ENCODE assay signal across 9 mouse cellular contexts in genomic region chr9:65692959-65693603, GRCm38 (mm10). TPM values are rescaled to one million over a fixed set of nuclear protein-coding genes. Genes with fewer than 3 reads are reported as not detected.
DNase-seq lines count a peak whose midpoint lies in the region; ATAC-seq lines count a peak whose summit lies in the region.
"Had no signal": no experiment of that assay in that cellular context is flagged by ENCODE, and none has a peak within 500 bp of the region (broad histone marks: within the 10 kb centered on the region; RNA-seq: fewer than 3 reads in every experiment).

No protein-coding gene starts in this region.

- H3K9ac ChIP-seq in midbrain, embryonic 16.5 days (ENCODE audit: low read depth, low read length), result no peak overlapping the region
- no peak overlapping the region; the same call in 1 of the 2 replicates for H3K9ac ChIP-seq in forebrain, embryonic 12.5 days
- H3K9ac ChIP-seq in limb, embryonic 11.5 days (ENCODE audit: low read length), result no peak overlapping the region
- H3K9ac ChIP-seq in stomach, embryonic 16.5 days (ENCODE audit: low read length), result no peak overlapping the region

- peaks cover 32% of the 10 kb centered on the region for H3K4me1 ChIP-seq in midbrain, embryonic 10.5 days
- H3K4me1 ChIP-seq in midbrain, embryonic 16.5 days (ENCODE audit: control insufficient read depth, insufficient read depth, low read length), result peaks cover 10% of the 10 kb centered on the region
- H3K4me1 ChIP-seq in forebrain, embryonic 12.5 days, result peaks cover 31% of the 10 kb centered on the region
- no peaks in the 10 kb centered on the region for H3K4me1 ChIP-seq in limb, embryonic 11.5 days (ENCODE audit: control insufficient read depth, insufficient read depth, low read length)
- H3K4me1 ChIP-seq in stomach, embryonic 16.5 days (ENCODE audit: control insufficient read depth, insufficient read depth, low read length), result no peaks in the 10 kb centered on the region

- H3K27me3 ChIP-seq in midbrain, embryonic 10.5 days (ENCODE audit: low read depth, poor library complexity, severe bottlenecking), result no peaks in the 10 kb centered on the region
- no peaks in the 10 kb centered on the region for H3K27me3 ChIP-seq in midbrain, embryonic 16.5 days (ENCODE audit: control insufficient read depth, insufficient read depth, low read depth, low read length)
- H3K27me3 ChIP-seq in forebrain, embryonic 12.5 days, result no peaks in the 10 kb centered on the region
- no peaks in the 10 kb centered on the region for H3K27me3 ChIP-seq in limb, embryonic 11.5 days (ENCODE audit: control insufficient read depth, insufficient read depth, low read length)
- no peaks in the 10 kb centered on the region for H3K27me3 ChIP-seq in stomach, embryonic 16.5 days (ENCODE audit: control insufficient read depth, insufficient read depth, low read length)

- peak overlapping the region; percentile 52; the same call in 1 of the 2 replicates for H3K27ac ChIP-seq in midbrain, embryonic 10.5 days (replicated peaks)
- H3K27ac ChIP-seq in midbrain, embryonic 16.5 days (ENCODE audit: low read length), result no peak overlapping the region
- peak overlapping the region; percentile 69 for H3K27ac ChIP-seq in forebrain, embryonic 12.5 days
- H3K27ac ChIP-seq in limb, embryonic 11.5 days (replicated peaks; ENCODE audit: low read depth, low read length), result peak overlapping the region; percentile 48; the same call in 1 of the 2 replicates
- no peak overlapping the region for H3K27ac ChIP-seq in stomach, embryonic 16.5 days (ENCODE audit: low read length)

- 41% methylated on average over 5 of the region's 5 CpGs for WGBS in midbrain, embryonic 10.5 days
- 29% methylated on average over 5 of the region's 5 CpGs for WGBS in midbrain, embryonic 16.5 days
- WGBS in forebrain, embryonic 12.5 days, result 33% methylated on average over 5 of the region's 5 CpGs
- WGBS in limb, embryonic 11.5 days, result 56% methylated on average over 5 of the region's 5 CpGs
- WGBS in stomach, embryonic 16.5 days, result 32% methylated on average over 5 of the region's 5 CpGs

- DNase-seq in midbrain, embryonic 10.5 days (ENCODE audit: low spot score), result no peak
- no peak for DNase-seq in limb, embryonic 11.5 days (ENCODE audit: low spot score)
- DNase-seq in kidney, adult 8-10 months, result no peak
- DNase-seq: left cerebral cortex, postnatal 4 days had no signal

- no peaks in the 10 kb centered on the region for H3K9me3 ChIP-seq in midbrain, embryonic 10.5 days (replicated peaks)
- H3K9me3 ChIP-seq in midbrain, embryonic 16.5 days (replicated peaks; ENCODE audit: control insufficient read depth, low read length, poor library complexity, severe bottlenecking), result no peaks in the 10 kb centered on the region
- no peaks in the 10 kb centered on the region for H3K9me3 ChIP-seq in forebrain, embryonic 12.5 days
- H3K9me3 ChIP-seq in limb, embryonic 11.5 days (ENCODE audit: control insufficient read depth, low read length), result no peaks in the 10 kb centered on the region
- H3K9me3 ChIP-seq in stomach, embryonic 16.5 days (replicated peaks; ENCODE audit: control insufficient read depth, low read length), result no peaks in the 10 kb centered on the region
- H3K9me3 ChIP-seq: heart, embryonic 10.5 days had no signal

- ATAC-seq in midbrain, embryonic 16.5 days, result no peak
- no peak for ATAC-seq in forebrain, embryonic 12.5 days (ENCODE audit: low FRiP score)
- ATAC-seq in limb, embryonic 11.5 days (ENCODE audit: insufficient number of reproducible peaks, low FRiP score, low TSS enrichment, low read depth), result no peak
- ATAC-seq in stomach, embryonic 16.5 days (ENCODE audit: insufficient read depth, low FRiP score), result 0 out of 2 replicates have a peak, but pooled peaks have one; percentile 23
- ATAC-seq in erythroid progenitor cell, adult 5-6 weeks (replicated peaks; ENCODE audit: low FRiP score, poor library complexity, severe bottlenecking), result no peak

- H3K4me2 ChIP-seq in midbrain, embryonic 16.5 days (ENCODE audit: low read length), result no peak overlapping the region
- H3K4me2 ChIP-seq in forebrain, embryonic 12.5 days, result no peak overlapping the region
- no peak overlapping the region for H3K4me2 ChIP-seq in limb, embryonic 11.5 days (ENCODE audit: low read depth, severe bottlenecking)
- H3K4me2 ChIP-seq in stomach, embryonic 16.5 days (ENCODE audit: low read depth, low read length), result no peak overlapping the region

- no peak overlapping the region for H3K4me3 ChIP-seq in midbrain, embryonic 10.5 days
- no peak overlapping the region for H3K4me3 ChIP-seq in midbrain, embryonic 16.5 days (ENCODE audit: low read depth, low read length)
- no peak overlapping the region for H3K4me3 ChIP-seq in forebrain, embryonic 12.5 days (replicated peaks)
- no peak overlapping the region for H3K4me3 ChIP-seq in limb, embryonic 11.5 days (ENCODE audit: low read depth, low read length)
- H3K4me3 ChIP-seq in stomach, embryonic 16.5 days (replicated peaks; ENCODE audit: low read length), result no peak overlapping the region
- H3K4me3 ChIP-seq: heart, embryonic 10.5 days had no signal

- H3K36me3 ChIP-seq in midbrain, embryonic 10.5 days, result peaks cover 89% of the 10 kb centered on the region
- H3K36me3 ChIP-seq in midbrain, embryonic 16.5 days (ENCODE audit: control insufficient read depth, insufficient read depth, low read length), result peaks cover 14% of the 10 kb centered on the region
- H3K36me3 ChIP-seq in forebrain, embryonic 12.5 days (replicated peaks), result peaks cover 82% of the 10 kb centered on the region
- peaks cover 10% of the 10 kb centered on the region; the same call in 1 of the 2 replicates for H3K36me3 ChIP-seq in limb, embryonic 11.5 days (ENCODE audit: control insufficient read depth, insufficient read depth, low read length)
- H3K36me3 ChIP-seq in stomach, embryonic 16.5 days (ENCODE audit: control insufficient read depth, insufficient read depth, low read length), result 0 out of 2 replicates have a peak, but pooled peaks cover 3% of the 10 kb centered on the region

RNA-seq across cellular contexts. Expression of gene Oaz2, which starts 25.3 kb away (rescaled TPM):
- polyA plus RNA-seq in midbrain, embryonic 10.5 days (2016; fragmentation: Nextera tagmentation; extraction: Ambion mirVana), result 234 and 269 TPM in 2 replicates
- polyA plus RNA-seq in midbrain, embryonic 16.5 days (2015; fragmentation: Nextera tagmentation; extraction: Ambion mirVana), result 384 and 407 TPM in 2 replicates
- polyA plus RNA-seq in forebrain, embryonic 12.5 days (2016; fragmentation: Nextera tagmentation; extraction: Ambion mirVana), result 247 and 249 TPM in 2 replicates
- polyA plus RNA-seq in limb, embryonic 11.5 days (2014; fragmentation: Nextera tagmentation; extraction: Ambion mirVana), result 254 and 261 TPM in 2 replicates
- 200 and 218 TPM in 2 replicates for polyA plus RNA-seq in stomach, embryonic 16.5 days (2015; fragmentation: Nextera tagmentation; extraction: Ambion mirVana)
- total RNA-seq in erythroid progenitor cell, adult 5-6 weeks (2015; ENCODE audit: low replicate concordance), result 3.4 and 7.2 TPM in 2 replicates
- 1.4 and 9.2 TPM in 2 replicates for total RNA-seq in erythroid progenitor cell, adult 5-6 weeks (2017; ENCODE audit: low replicate concordance)

Comparison
In these comparisons a context has a peak if more than half of its experiments do, and no peak if none do; other contexts are left out.
1. H3K27ac ChIP-seq: peak in midbrain, embryonic 10.5 days (single experiment), forebrain, embryonic 12.5 days (single experiment) and limb, embryonic 11.5 days (single experiment); none in midbrain, embryonic 16.5 days (single experiment) and stomach, embryonic 16.5 days (single experiment).